Mouse (Mus musculus): ENCODE measurements around the gene Aifm2.

The Aifm2 gene

DNA sequence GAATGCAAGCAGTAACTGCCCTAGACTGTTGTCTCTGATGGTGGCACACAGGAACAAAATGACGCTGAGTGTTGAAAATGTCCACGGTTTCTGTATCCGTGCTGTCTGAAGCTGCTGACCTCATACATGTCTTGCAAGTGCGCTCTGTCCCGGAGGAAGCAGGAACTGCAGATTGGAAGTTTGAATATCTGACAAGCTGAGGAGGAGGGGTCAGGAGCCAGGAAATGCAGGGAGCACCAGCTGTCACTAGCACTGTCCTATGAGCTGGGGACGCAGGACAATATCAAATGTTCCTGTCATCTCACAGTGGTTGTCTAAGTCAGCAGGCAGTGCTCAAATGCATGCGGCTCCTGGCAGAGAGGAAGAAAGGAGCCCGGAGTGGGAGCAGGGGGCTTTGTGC, 49.6 kb downstream of the Aifm2 start:
- DNase-seq (ENCODE audit: low spot score) = no peak

DNA sequence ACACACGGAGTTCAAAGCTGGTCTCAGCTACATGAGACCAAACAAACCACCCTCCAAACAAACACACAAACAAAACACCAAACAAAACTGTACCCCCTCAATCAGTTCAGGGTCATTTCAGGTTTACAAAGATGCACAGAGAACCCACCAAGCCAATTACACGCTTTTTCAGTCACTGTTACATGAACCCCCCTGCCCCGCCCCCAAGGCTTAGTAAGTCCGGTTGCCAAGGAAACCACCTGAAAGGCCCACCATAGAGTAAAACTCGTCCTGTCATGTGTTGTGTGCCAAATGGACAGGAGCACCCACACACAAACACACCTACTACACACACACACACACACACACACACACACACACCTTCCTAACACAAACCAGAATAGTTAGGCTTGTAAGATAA, 50.5 kb downstream of the Aifm2 start:
- no peak for DNase-seq (ENCODE audit: low spot score)

DNA sequence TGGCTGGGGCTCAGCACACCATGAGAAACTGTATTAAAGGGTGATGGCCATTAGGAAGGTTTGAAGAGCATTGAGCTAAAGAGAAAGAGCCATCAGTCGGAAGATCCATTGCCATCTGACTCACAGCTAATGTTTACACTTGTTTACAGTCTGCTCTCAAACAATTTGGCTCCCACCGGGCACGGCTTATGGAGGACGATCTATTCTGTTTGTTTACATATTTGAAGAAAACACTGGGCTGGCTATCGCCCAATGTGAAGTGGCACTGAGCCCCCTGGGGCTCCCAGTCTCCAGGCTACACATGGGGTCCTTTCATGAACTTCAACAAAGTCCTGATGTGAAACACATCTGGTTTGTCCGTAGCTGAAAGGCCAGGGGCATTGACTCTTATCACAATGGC, 51.7 kb downstream of the Aifm2 start:
- no peak for DNase-seq (ENCODE audit: low spot score)

DNA sequence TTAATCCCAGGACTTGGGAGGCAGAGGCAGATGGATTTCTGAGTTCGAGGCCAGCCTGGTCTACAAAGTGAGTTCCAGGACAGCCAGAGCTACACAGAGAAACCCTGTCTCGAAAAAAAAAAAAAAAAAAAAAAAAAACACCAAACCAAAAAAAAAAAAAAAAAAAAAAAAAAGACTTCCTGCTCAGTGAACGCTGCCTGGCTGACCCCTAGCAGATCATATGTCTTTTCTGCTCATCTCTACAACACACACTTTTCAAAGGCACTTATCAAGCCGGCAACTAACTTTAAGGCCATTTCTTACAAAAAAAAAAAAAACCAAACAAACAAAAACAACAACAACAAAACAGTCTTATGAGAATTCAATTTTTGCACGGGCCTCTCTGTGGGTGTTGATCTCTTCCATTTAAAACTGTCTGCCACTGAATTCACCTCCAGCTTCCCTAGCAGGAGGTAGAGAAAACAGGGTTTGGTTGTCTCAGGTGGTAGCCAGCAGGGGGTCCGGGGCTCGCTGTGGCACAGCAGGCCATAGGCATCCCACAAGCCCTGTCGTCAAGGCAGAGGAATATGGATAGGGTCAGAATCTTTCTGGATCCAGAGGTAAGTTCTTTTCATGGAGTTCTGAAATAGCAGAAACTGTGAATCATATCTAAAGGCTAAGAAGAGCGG, 66.5 kb downstream of the Aifm2 start:
- DNase-seq (ENCODE audit: low spot score) = no peak

DNA sequence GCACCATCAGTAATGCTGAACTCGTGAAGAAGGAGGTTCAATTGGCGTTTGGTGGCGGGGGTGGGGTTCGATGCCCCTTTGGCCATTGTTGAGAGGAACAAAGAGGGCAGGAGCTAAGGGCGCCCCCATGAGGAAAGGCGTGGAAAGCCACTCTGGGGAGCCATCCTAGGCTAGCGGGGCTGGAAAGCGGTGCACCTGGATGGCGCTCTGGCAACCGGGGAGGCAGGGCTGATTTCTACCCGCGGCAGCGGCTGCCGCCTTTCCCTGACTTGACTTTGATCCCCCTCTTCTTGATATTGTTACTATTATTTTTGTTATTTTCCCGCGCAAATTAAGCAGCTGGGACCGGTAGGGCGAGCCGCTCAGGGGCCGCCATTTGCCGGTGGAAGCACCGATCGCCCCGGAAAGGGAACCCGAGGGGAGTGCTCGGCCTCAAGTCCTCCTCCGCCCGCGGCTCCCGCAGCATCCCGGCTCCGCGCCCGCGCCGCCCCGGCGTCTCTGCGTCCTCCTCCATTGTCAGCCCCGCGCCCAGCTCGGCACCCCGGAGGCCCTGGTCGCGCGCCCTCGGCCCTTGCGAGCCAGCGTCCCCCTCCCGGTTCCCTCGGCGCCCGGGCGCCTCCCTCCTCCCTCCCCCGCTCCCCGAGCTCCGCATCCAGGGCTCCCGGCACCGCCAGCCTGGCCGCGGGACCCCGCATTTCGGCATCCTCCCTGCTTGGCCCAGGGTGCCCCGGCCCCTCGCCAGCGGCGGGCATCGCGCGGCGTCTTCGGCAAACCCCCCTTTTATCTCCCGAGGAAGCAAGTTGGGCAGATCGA, 67.9 kb downstream of the Aifm2 start:
- DNase-seq (ENCODE audit: low spot score) = no peak

DNA sequence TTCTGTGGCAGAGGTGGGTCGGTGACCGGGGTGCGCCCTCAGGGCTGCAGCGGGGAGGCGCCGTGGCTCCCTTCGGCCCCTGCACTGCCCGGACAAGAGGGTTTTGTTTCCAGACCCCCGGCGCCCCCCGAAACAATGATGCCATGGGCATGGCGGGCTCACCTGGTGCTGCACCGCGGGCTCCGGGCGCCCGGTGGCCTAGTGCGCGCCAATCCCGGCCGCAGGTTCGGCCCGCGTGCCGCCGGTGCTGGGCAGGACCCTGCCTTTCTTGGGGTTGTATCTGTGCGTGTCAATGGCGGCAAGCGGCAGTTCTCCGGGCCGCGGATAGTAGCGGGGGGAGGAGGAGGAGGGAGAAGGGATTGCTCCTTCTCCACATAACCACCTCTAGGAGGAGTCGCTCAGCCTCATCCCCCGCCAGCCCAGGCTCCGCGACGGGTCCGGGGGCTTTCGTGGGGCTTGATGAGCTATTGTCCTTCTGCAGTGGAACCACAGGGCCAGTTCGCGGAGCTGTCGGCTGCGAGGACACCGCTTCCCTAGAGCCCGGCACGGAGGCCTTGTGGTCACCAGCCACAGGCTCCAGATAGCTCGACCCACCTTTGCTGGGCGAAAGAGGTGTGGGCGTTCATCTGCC, 68.7 kb downstream of the Aifm2 start, which contains the start of gene H2afy2:
Gene H2afy2, minus strand, starts transcription at position 527 of the 631 bp plus-strand sequence.
- no peak for DNase-seq (ENCODE audit: low spot score)

DNA sequence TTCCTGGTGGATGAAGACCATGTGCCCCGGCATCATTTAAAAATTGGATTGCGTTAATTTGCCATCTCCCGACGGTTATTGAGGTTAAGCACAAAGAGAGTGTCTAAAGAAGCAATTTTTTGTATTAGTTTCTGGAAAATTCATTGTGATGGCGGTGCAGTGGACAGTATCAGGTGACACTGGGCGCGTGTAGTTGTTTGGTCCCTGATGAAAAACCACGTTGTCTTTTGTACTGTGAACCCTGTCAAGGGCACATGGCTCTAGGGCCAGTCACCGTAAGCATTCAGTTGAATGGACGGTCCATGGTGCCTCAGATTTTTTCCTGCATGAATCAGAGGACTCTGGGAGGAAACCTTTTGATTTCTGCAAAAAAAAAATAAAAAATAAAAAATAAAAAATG, 69.4 kb downstream of the Aifm2 start:
- DNase-seq (ENCODE audit: low spot score) = no peak

DNA sequence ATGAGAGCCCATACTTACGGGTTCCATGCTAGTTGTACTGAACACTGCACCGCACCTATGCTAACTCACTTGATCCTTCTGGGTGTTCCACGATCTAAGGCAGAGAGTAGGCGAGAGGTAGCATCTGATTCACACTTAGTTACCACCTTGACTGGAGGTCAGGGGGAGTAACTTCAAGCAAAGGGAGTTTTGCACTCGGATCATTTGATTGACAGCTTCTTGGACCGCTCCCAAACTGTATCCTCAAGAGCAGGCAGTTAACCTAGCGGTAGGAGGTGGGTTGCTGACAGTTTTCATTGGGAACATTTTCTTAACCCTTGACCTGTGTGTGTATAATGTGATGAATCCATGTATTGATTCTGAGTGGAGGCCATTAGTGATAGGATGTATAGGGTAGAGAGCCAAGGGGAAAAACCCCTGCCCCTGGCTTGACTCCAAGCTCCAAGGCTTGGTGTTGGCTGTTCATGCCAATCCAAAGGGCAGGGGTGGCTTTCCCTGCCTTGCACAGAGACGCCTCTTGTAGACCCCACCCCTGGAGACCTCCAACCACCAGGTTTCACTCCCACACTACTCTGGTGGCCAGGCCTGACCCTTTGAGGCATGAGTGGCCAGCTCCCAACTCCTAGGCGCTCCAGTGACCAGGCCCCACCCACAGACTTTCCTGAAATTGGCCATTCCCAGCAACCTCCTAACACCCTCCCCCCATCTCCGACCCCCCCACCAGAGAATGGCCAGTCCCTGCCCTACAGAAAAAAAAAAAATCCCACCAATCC, 72.7 kb downstream of the Aifm2 start:
- DNase-seq (ENCODE audit: low spot score) = no peak

DNA sequence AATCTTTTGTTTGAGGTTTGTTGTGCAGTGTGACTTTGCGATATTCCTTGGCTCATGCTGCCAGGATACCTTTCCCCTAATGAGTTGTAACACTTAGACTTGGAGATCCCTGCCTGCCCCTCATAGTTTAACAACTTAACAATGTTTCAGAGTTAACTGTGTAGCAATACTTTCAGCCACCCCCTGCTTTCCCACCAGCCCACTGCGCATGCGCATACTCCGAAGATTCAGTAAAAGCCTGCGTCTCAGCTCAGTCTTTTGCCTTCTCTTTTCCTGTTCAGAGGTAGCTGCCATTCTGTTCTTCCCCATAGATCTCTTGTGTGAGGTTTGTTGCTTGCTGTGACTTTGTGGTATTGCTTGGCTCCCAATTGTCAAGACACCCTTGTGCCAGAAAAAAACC, 73.4 kb downstream of the Aifm2 start:
- DNase-seq (ENCODE audit: low spot score) = no peak

Measured in c-Kit-positive CD71-positive TER-119-positive erythroid progenitor cells, embryonic 14.5 days (primary cell).